Mouse (Mus musculus): ENCODE results near the gene Hoxd11.

GRCm38 (mm10) chr2:74735851-74736687, 56.7 kb downstream of the Hoxd11 start:
- TF ChIP-seq POLR2A (IDR thresholded peaks at IDR 0.05; ENCODE audit: low read depth, low read length) (no peak), CTCF (IDR thresholded peaks at IDR 0.05; ENCODE audit: extremely low read depth, insufficient read depth, insufficient read length, insufficient replicate concordance) (no peak)
